ENCODE assay signal across 8 mouse cellular contexts in the genomic region with DNA sequence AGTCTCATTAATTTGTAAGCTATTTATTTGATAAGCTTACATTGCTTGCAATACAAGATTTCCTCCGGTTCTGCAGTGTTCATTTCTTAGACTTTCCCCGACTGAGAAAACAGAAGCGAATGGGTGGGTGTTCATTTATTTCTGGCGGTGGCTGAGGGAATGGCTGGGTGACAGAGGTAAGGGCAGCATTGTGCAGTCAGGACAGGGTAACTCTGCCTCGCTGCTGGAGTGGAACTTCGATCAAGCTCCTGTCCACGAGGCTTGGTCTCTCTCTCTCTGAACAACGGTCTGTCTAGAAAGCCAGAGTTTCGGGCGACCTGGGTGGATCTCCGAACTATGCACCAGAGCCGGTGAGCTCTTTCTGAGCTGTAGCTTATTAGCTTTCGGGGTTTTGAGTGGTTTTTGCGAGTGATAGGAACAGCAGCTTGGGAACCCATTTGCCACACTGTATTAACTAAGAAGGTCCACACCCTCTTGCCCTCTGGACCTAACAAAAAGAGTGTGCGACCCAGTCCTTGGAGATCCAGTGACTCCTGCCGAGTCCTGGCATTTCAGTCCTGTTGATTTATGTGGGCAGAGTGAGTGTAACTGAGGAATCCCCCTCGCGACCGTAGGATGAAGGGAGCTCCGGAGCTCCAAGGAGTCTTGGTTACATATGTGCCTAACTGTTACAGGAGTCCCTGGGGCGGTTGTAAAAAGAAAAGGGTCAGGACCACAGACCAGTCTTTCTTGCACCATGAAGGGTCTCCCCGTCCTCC. TPM values are rescaled to one million over a fixed set of nuclear protein-coding genes. Genes with fewer than 3 reads are reported as not detected.
DNase-seq lines count a peak whose midpoint lies in the region; ATAC-seq and TF ChIP-seq lines count a peak whose summit lies in the region.

No protein-coding gene starts in this region.

- H3K9ac ChIP-seq in hindbrain, embryonic 13.5 days: peak overlapping the region; percentile 74

- no peak for TF ChIP-seq CTCF in kidney, adult 2 months (conservative IDR thresholded peaks at IDR 0.05; ENCODE audit: insufficient read depth, insufficient read length, low read depth, low read length)

- peak; percentile 7 for DNase-seq in kidney, adult 2 months
- no peak for DNase-seq in kidney, postnatal 25 days
- DNase-seq in embryonic facial prominence, embryonic 10.5 days (ENCODE audit: low spot score): peak; percentile 30
- DNase-seq in thymus, postnatal 14 days: no peak
- DNase-seq in left cerebral cortex, postnatal 10 days (ENCODE audit: extremely low spot score in 1 of 2, low spot score in 2 of 2): no peak

- no peaks in the 10 kb centered on the region for H3K9me3 ChIP-seq in embryonic facial prominence, embryonic 10.5 days
- H3K9me3 ChIP-seq in hindbrain, embryonic 13.5 days: no peaks in the 10 kb centered on the region

- no peak for TF ChIP-seq POLR2A in kidney, adult 2 months (IDR thresholded peaks at IDR 0.05; ENCODE audit: low read depth, low read length)

- 10% methylated on average over 22 of the region's 22 CpGs for WGBS in kidney, adult 2 months
- 21% methylated on average over 22 of the region's 22 CpGs for WGBS in embryonic facial prominence, embryonic 10.5 days
- WGBS in hindbrain, embryonic 13.5 days: 19% methylated on average over 22 of the region's 22 CpGs
- 10% methylated on average over 22 of the region's 22 CpGs for whole genome bisulfite sequencing in macrophage (ENCODE audit: missing documents)

- no peaks in the 10 kb centered on the region for H3K36me3 ChIP-seq in kidney, adult 2 months (ENCODE audit: control insufficient read depth, insufficient read depth, low read length)
- H3K36me3 ChIP-seq in embryonic facial prominence, embryonic 10.5 days (replicated peaks): no peaks in the 10 kb centered on the region
- no peaks in the 10 kb centered on the region for H3K36me3 ChIP-seq in hindbrain, embryonic 13.5 days
- H3K36me3 ChIP-seq in macrophage (ENCODE audit: inconsistent target): no peaks in the 10 kb centered on the region

- no peaks in the 10 kb centered on the region for H3K79me2 ChIP-seq in macrophage (ENCODE audit: inconsistent target)

- peak; percentile 76 for ATAC-seq in hindbrain, embryonic 13.5 days (ENCODE audit: low FRiP score)
- ATAC-seq in monocyte, adult 5-6 weeks (replicated peaks; ENCODE audit: insufficient number of reproducible peaks, low FRiP score, low TSS enrichment, poor library complexity, severe bottlenecking): no peak

- intact Hi-C loops in left cerebral cortex, postnatal 10 days (cut with DNase I): no loop called here

- no peaks in the 10 kb centered on the region for H3K27me3 ChIP-seq in kidney, adult 2 months (replicated peaks; ENCODE audit: control insufficient read depth, insufficient read depth, low read length)
- peaks cover 35% of the 10 kb centered on the region for H3K27me3 ChIP-seq in embryonic facial prominence, embryonic 10.5 days (replicated peaks; ENCODE audit: low read depth, poor library complexity, severe bottlenecking)
- peaks cover 29% of the 10 kb centered on the region for H3K27me3 ChIP-seq in hindbrain, embryonic 13.5 days

- no peak overlapping the region for H3K27ac ChIP-seq in kidney, adult 2 months (ENCODE audit: insufficient read depth, low read depth, low read length)
- H3K27ac ChIP-seq in embryonic facial prominence, embryonic 10.5 days (replicated peaks): peak overlapping the region; percentile 80; the same call in 1 of the 2 replicates
- no peak overlapping the region for H3K27ac ChIP-seq in hindbrain, embryonic 13.5 days
- H3K27ac ChIP-seq in macrophage: no peak overlapping the region

- no peaks in the 10 kb centered on the region for H3K4me1 ChIP-seq in kidney, adult 2 months (ENCODE audit: control insufficient read depth, insufficient read depth, low read length)
- H3K4me1 ChIP-seq in embryonic facial prominence, embryonic 10.5 days: peaks cover 19% of the 10 kb centered on the region
- H3K4me1 ChIP-seq in hindbrain, embryonic 13.5 days (replicated peaks): peaks cover 13% of the 10 kb centered on the region

- H3K4me2 ChIP-seq in hindbrain, embryonic 13.5 days: peak overlapping the region; percentile 83

- H3K4me3 ChIP-seq in kidney, adult 2 months (ENCODE audit: insufficient read depth, low read depth, low read length): peak overlapping the region; percentile 51
- peak overlapping the region; percentile 71 for H3K4me3 ChIP-seq in embryonic facial prominence, embryonic 10.5 days
- H3K4me3 ChIP-seq in hindbrain, embryonic 13.5 days: peak overlapping the region; percentile 49
- H3K4me3 ChIP-seq in macrophage (ENCODE audit: inconsistent target): peak overlapping the region; percentile 30

RNA-seq across cellular contexts. Expression of a gene that starts 0.5 kb away (rescaled TPM):
- 3.3 and 4.1 TPM in 2 replicates for polyA plus RNA-seq in kidney, adult 2 months (2012; rRNA removed)
- 2.8 and 3.8 TPM in 2 replicates for polyA plus RNA-seq in embryonic facial prominence, embryonic 10.5 days (2016; fragmentation: Nextera tagmentation; extraction: Ambion mirVana)
- 2.1 and 3.4 TPM in 2 replicates for polyA plus RNA-seq in hindbrain, embryonic 13.5 days (2015; fragmentation: Nextera tagmentation; extraction: Ambion mirVana)
- 1 to 10 TPM in 15 of 26 experiments, under 1 TPM in 9, not detected in 2; 0.41 to 6.0 (median 1.4) TPM for total RNA-seq in macrophage (2018; cell fraction: chromatin; rRNA removed)
- under 1 TPM in 17 of 26 experiments, not detected in 9; 0.03 to 0.27 (median 0.13) TPM for total RNA-seq in macrophage (2018; cell fraction: cytosol; rRNA removed)
- 1 to 10 TPM in 9 of 26 experiments, under 1 TPM in 11, not detected in 6; 0.16 to 9.1 (median 0.79) TPM for total RNA-seq in macrophage (2018; cell fraction: nucleus; rRNA removed)
- 0.07 to 0.25 TPM in 2 of 3 replicates, not detected in the other for polyA plus RNA-seq in macrophage (2018)
- 0.64 to 1.6 TPM (median 1.4 TPM) in 3 replicates for total RNA-seq in monocyte, adult 5-6 weeks (2017)
- 10 to 100 TPM in 1 of 2 experiments, 1 to 10 TPM in 1; 7.1 to 11.5 TPM for total RNA-seq in left cerebral cortex, postnatal 10 days (2021)

RNA-seq across cellular contexts. Expression of a gene that starts 54.6 kb away (rescaled TPM):
- 0.11 TPM in 1 of 2 replicates, not detected in the other for polyA plus RNA-seq in kidney, adult 2 months (2012; rRNA removed)
- polyA plus RNA-seq in embryonic facial prominence, embryonic 10.5 days (2016; fragmentation: Nextera tagmentation; extraction: Ambion mirVana): not detected in 2 replicates
- polyA plus RNA-seq in hindbrain, embryonic 13.5 days (2015; fragmentation: Nextera tagmentation; extraction: Ambion mirVana): not detected in 2 replicates
- not detected for total RNA-seq in macrophage (2018; cell fraction: chromatin; rRNA removed)
- not detected for total RNA-seq in macrophage (2018; cell fraction: cytosol; rRNA removed)
- not detected for total RNA-seq in macrophage (2018; cell fraction: nucleus; rRNA removed)
- polyA plus RNA-seq in macrophage (2018): not detected in 3 replicates
- not detected in 3 replicates for total RNA-seq in monocyte, adult 5-6 weeks (2017)
- not detected for total RNA-seq in left cerebral cortex, postnatal 10 days (2021)

Comparison
In these comparisons a context has a peak if more than half of its experiments do, and no peak if none do; other contexts are left out.
1. DNase-seq: peak in kidney, adult 2 months (single experiment) and embryonic facial prominence, embryonic 10.5 days (single experiment); none in kidney, postnatal 25 days (0 of 2), thymus, postnatal 14 days (single experiment) and left cerebral cortex, postnatal 10 days (0 of 2).
2. Peak in every context shown above with its lines, with median percentiles within 50 percentile points of each other: H3K4me3 ChIP-seq.